Mouse (Mus musculus): ENCODE measurements around the gene Msh2. TPM values are rescaled to one million over a fixed set of nuclear protein-coding genes. Genes with fewer than 3 reads are reported as not detected.
"Not testable (repeated sequence)": the region's sequence is repeated elsewhere in the genome, so short reads cannot be mapped to it uniquely, and the experiment has no call there.

Msh2 gene
- polyA plus RNA-seq, 2 experiments, result 14.5 to 18.4 TPM

- H3K9ac ChIP-seq (replicated peaks), result no peak overlapping the region
- DNase-seq (ENCODE audit: low read depth in 3 of 3, low spot score in 3 of 3) (no peak), ATAC-seq (ENCODE audit: insufficient read depth) (no peak)
- H3K36me3 ChIP-seq (replicated peaks; ENCODE audit: control insufficient read depth, insufficient read depth, low read depth), result no peaks in the 10 kb centered on the region
- TF ChIP-seq EP300 (IDR thresholded peaks at IDR 0.05; ENCODE audit: low read depth) (no peak), CTCF (IDR thresholded peaks at IDR 0.05; ENCODE audit: low read depth) (no peak)
- no peaks in the 10 kb centered on the region for H3K4me1 ChIP-seq (replicated peaks; ENCODE audit: control insufficient read depth in 2 of 2, insufficient read depth in 2 of 2, low read length in 1 of 2)
- no peaks in the 10 kb centered on the region for H3K9me3 ChIP-seq (ENCODE audit: control insufficient read depth, low read length)
- peaks cover 44% of the 10 kb centered on the region for H3K27me3 ChIP-seq (ENCODE audit: control insufficient read depth, insufficient read depth, low read length)
- H3K4me3 ChIP-seq (ENCODE audit: insufficient read depth in 1 of 2, low read depth in 2 of 2, low read length in 2 of 2), result no peak overlapping the region
- no peak overlapping the region for H3K27ac ChIP-seq
- 26% methylated on average over 5 of the region's 5 CpGs for WGBS (ENCODE audit: insufficient replicate concordance)
- no peak overlapping the region for H3K4me2 ChIP-seq (ENCODE audit: low read depth)
These were observed 32.9 kb upstream of the Msh2 start for GRCm38 (mm10) chr17:87639242-87639641.

- no peak overlapping the region for H3K4me2 ChIP-seq (ENCODE audit: low read depth)
- no peak overlapping the region for H3K9ac ChIP-seq (replicated peaks)
- H3K36me3 ChIP-seq (replicated peaks; ENCODE audit: control insufficient read depth, insufficient read depth, low read depth), result no peaks in the 10 kb centered on the region
- no peak for DNase-seq (ENCODE audit: low read depth in 3 of 3, low spot score in 3 of 3)
- H3K4me3 ChIP-seq (ENCODE audit: insufficient read depth in 1 of 2, low read depth in 2 of 2, low read length in 2 of 2), result no peak overlapping the region
- no peak overlapping the region for H3K27ac ChIP-seq
- no peak for ATAC-seq (ENCODE audit: insufficient read depth)
- WGBS (ENCODE audit: insufficient replicate concordance), result 84% methylated on average over 27 of the region's 27 CpGs
- H3K9me3 ChIP-seq (ENCODE audit: control insufficient read depth, low read length), result no peaks in the 10 kb centered on the region
- H3K4me1 ChIP-seq (replicated peaks; ENCODE audit: control insufficient read depth in 2 of 2, insufficient read depth in 2 of 2, low read length in 1 of 2), result no peaks in the 10 kb centered on the region
- peaks cover 35% of the 10 kb centered on the region for H3K27me3 ChIP-seq (ENCODE audit: control insufficient read depth, insufficient read depth, low read length)
- no peak for TF ChIP-seq CTCF (IDR thresholded peaks at IDR 0.05; ENCODE audit: low read depth)
- TF ChIP-seq EP300 (IDR thresholded peaks at IDR 0.05; ENCODE audit: low read depth), result no peak
These were observed 31.9 kb upstream of the Msh2 start for GRCm38 (mm10) chr17:87640272-87640671.

GRCm38 (mm10) chr17:87641006-87641405 lies 31.1 kb upstream of the Msh2 start:
- Histone ChIP-seq H3K4me3 (ENCODE audit: insufficient read depth in 1 of 2, low read depth in 2 of 2, low read length in 2 of 2) (no peak overlapping the region), H3K27me3 (ENCODE audit: control insufficient read depth, insufficient read depth, low read length) (peaks cover 27% of the 10 kb centered on the region), H3K27ac (no peak overlapping the region), H3K9ac (replicated peaks) (no peak overlapping the region), H3K36me3 (replicated peaks; ENCODE audit: control insufficient read depth, insufficient read depth, low read depth) (no peaks in the 10 kb centered on the region), H3K9me3 (ENCODE audit: control insufficient read depth, low read length) (no peaks in the 10 kb centered on the region), H3K4me1 (replicated peaks; ENCODE audit: control insufficient read depth in 2 of 2, insufficient read depth in 2 of 2, low read length in 1 of 2) (no peaks in the 10 kb centered on the region), H3K4me2 (ENCODE audit: low read depth) (no peak overlapping the region)
- 70% methylated on average over 12 of the region's 12 CpGs for WGBS (ENCODE audit: insufficient replicate concordance)
- TF ChIP-seq EP300 (IDR thresholded peaks at IDR 0.05; ENCODE audit: low read depth), result no peak
- TF ChIP-seq CTCF (IDR thresholded peaks at IDR 0.05; ENCODE audit: low read depth), result no peak
- ATAC-seq (ENCODE audit: insufficient read depth) (no peak), DNase-seq (ENCODE audit: low read depth in 3 of 3, low spot score in 3 of 3) (no peak)

- H3K4me3 ChIP-seq (ENCODE audit: insufficient read depth in 1 of 2, low read depth in 2 of 2, low read length in 2 of 2), result no peak overlapping the region
- H3K4me1 ChIP-seq (replicated peaks; ENCODE audit: control insufficient read depth in 2 of 2, insufficient read depth in 2 of 2, low read length in 1 of 2), result no peaks in the 10 kb centered on the region
- H3K36me3 ChIP-seq (replicated peaks; ENCODE audit: control insufficient read depth, insufficient read depth, low read depth), result no peaks in the 10 kb centered on the region
- DNase-seq (ENCODE audit: low read depth in 3 of 3, low spot score in 3 of 3) (no peak), ATAC-seq (ENCODE audit: insufficient read depth) (no peak)
- no peak overlapping the region for H3K4me2 ChIP-seq (ENCODE audit: low read depth)
- no peak overlapping the region for H3K27ac ChIP-seq
- 66% methylated on average over 8 of the region's 8 CpGs for WGBS (ENCODE audit: insufficient replicate concordance)
- H3K27me3 ChIP-seq (ENCODE audit: control insufficient read depth, insufficient read depth, low read length), result peaks cover 10% of the 10 kb centered on the region
- no peaks in the 10 kb centered on the region for H3K9me3 ChIP-seq (ENCODE audit: control insufficient read depth, low read length)
- no peak overlapping the region for H3K9ac ChIP-seq (replicated peaks)
- TF ChIP-seq EP300 (IDR thresholded peaks at IDR 0.05; ENCODE audit: low read depth) (no peak), CTCF (IDR thresholded peaks at IDR 0.05; ENCODE audit: low read depth) (no peak)
These were observed 29.4 kb upstream of the Msh2 start for GRCm38 (mm10) chr17:87642744-87643143.

GRCm38 (mm10) chr17:87655616-87656015 lies 16.5 kb upstream of the Msh2 start:
- not testable (repeated sequence) for H3K27ac ChIP-seq; H3K9me3 ChIP-seq (ENCODE audit: control insufficient read depth, low read length); H3K4me1 ChIP-seq (replicated peaks; ENCODE audit: control insufficient read depth in 2 of 2, insufficient read depth in 2 of 2, low read length in 1 of 2); DNase-seq (ENCODE audit: low read depth in 3 of 3, low spot score in 3 of 3); H3K9ac ChIP-seq (replicated peaks); H3K4me2 ChIP-seq (ENCODE audit: low read depth); ATAC-seq (ENCODE audit: insufficient read depth); H3K36me3 ChIP-seq (replicated peaks; ENCODE audit: control insufficient read depth, insufficient read depth, low read depth); H3K27me3 ChIP-seq (ENCODE audit: control insufficient read depth, insufficient read depth, low read length); H3K4me3 ChIP-seq (ENCODE audit: insufficient read depth in 1 of 2, low read depth in 2 of 2, low read length in 2 of 2)
- 74% methylated on average over 5 of the region's 5 CpGs for WGBS (ENCODE audit: insufficient replicate concordance)

GRCm38 (mm10) chr17:87661958-87662573 lies 10.1 kb upstream of the Msh2 start:
- ATAC-seq (ENCODE audit: insufficient read depth); H3K9me3 ChIP-seq (ENCODE audit: control insufficient read depth, low read length); H3K27ac ChIP-seq; H3K4me2 ChIP-seq (ENCODE audit: low read depth); H3K9ac ChIP-seq (replicated peaks); H3K4me3 ChIP-seq (ENCODE audit: insufficient read depth in 1 of 2, low read depth in 2 of 2, low read length in 2 of 2); H3K27me3 ChIP-seq (ENCODE audit: control insufficient read depth, insufficient read depth, low read length); DNase-seq (ENCODE audit: low read depth in 3 of 3, low spot score in 3 of 3); H3K4me1 ChIP-seq (replicated peaks; ENCODE audit: control insufficient read depth in 2 of 2, insufficient read depth in 2 of 2, low read length in 1 of 2); H3K36me3 ChIP-seq (replicated peaks; ENCODE audit: control insufficient read depth, insufficient read depth, low read depth): not testable (repeated sequence)
- WGBS (ENCODE audit: insufficient replicate concordance), result 68% methylated on average over 9 of the region's 9 CpGs

Measured in liver, embryonic 14.5 days (tissue).